Mouse (Mus musculus) lung, adult 2 months (tissue): ENCODE data around the gene Wnk2. TPM values are rescaled to one million over a fixed set of nuclear protein-coding genes. Genes with fewer than 3 reads are reported as not detected.

Experiments
- DNase-seq: peaks from one replicate; pipeline ENCODE4 v3.0.0; 2022
- H3K4me1 ChIP-seq: fragments of 200-500 bp; 2 replicates; pipeline ENCODE4 v1.6.1; 2011; ENCODE audit warnings: low read length; ENCODE audit not compliant: control insufficient read depth, insufficient read depth
- H3K4me3 ChIP-seq: fragments of 200-500 bp; replicated peaks from 2 replicates; pipeline ENCODE3; 2011; ENCODE audit warnings: low read depth, mild to moderate bottlenecking, control low read depth, low read length; ENCODE audit errors: extremely low read depth
- CTCF ChIP-seq: fragments of 200-500 bp; IDR thresholded peaks from 2 replicates; pipeline ENCODE4 v1.5.1; 2011; ENCODE audit warnings: mild to moderate bottlenecking, low read length, control low read depth; ENCODE audit not compliant: insufficient read depth
- POLR2A ChIP-seq: fragments of 200-500 bp; IDR thresholded peaks from 2 replicates; pipeline ENCODE4 v1.6.1; 2011; ENCODE audit warnings: low read depth, mild to moderate bottlenecking, control low read depth, low read length, borderline replicate concordance; ENCODE audit errors: extremely low read depth
- WGBS: fragments of 180-500 bp; shearing (Covaris S2); methylation state at CpG from one replicate; pipeline ENCODE4 v1.1.7; 2018; 5-methylcytosine and 5-hydroxymethylcytosine counted together
- polyA plus RNA-seq: library from polyadenylated mRNA; depleted of rRNA; stranded (reverse); fragments of >200 nt; gene quantifications from 2 replicates; pipeline ENCODE4 v1.2.3, GENCODE M21; 2012; rRNA removed

The Wnk2 gene
- polyA plus RNA-seq, 1 experiment = 4.2 TPM

DNA sequence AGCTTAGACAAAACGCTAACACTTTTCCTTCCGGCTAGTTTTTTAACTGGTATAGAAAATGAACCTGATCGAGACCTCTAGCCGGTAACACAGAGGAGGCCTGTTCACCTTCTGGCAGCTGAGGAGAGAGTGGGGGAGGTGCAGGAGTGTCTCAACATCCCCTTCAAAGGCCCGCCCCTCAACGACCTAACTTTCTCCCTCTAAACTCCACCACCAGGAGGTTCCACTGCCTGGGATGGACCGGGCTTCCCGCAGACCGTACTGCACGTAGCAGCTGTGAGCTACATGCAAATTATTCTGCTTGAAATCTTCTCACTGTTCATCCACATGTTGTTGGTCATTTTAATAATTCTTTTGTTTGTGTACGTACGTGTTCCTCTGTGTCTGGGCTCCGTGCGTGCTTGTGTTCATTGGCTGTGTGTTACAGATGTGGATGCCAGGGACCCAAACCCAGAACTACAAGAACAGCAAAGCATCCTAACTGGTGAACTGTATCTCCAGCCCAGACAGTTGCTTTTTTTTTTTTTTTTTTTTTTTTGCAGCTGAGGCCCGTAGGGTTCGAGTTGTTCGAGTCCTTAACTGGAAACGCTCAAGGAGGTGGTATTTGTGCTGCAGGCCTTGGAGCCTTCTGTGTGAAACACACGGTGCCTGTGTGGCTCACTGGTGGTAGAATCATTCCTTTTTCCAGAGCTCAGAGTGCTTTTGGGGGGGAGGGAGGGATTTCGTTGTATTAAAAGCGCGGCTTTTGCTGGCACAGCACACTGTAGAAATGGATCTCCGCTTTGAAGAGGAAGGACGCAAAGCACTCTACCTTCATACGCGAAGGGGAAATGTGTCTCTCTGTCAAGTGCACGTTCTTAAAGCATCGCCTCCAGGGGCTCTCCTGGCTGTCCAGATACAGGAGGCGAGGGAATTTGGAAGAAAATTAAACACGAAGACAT lies 132.2 kb downstream of the Wnk2 start:
- WGBS = 12% methylated on average over 30 of the region's 30 CpGs
- TF ChIP-seq CTCF (no peak), POLR2A (no peak)
- no peak for DNase-seq

DNA sequence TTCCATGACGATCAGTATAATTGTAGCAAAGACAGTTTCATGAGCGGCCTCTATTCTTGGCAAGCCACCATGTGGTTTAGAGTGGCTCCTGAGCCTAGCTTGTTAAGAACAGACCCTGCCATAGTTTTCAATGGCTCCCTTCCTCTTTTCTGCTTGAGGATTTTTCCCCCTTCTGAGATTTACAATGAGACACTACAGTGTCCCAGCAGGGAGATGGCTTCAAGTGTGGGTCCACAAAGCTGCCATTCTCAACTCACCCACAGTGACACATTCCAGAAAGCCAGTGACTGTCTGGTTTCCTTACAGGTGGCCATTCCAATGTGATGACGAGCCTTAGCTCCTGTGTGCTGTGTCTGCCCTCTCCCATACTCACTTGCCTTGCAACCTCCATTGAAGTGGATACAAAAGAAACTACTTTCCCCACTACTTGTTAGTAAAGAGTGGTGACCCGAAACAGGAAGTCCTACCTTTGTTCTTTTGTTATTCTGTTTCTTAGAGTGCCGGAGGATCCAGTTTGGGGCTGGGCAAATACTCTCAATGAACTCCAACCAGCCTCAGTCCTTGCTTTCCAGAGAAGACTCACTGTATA lies 134.5 kb downstream of the Wnk2 start:
- TF ChIP-seq POLR2A = no peak
- TF ChIP-seq CTCF = no peak
- WGBS = 59% methylated on average over 5 of the region's 5 CpGs
- peaks cover 5% of the 10 kb centered on the region; the same call in 1 of the 2 replicates for H3K4me1 ChIP-seq
- H3K4me3 ChIP-seq = no peak overlapping the region
- no peak for DNase-seq

More for the DNA sequence above, 132.2 kb downstream of the Wnk2 start:
- Histone ChIP-seq H3K4me1 (peaks cover 5% of the 10 kb centered on the region; the same call in 1 of the 2 replicates), H3K4me3 (peak overlapping the region; percentile 8)

DNA sequence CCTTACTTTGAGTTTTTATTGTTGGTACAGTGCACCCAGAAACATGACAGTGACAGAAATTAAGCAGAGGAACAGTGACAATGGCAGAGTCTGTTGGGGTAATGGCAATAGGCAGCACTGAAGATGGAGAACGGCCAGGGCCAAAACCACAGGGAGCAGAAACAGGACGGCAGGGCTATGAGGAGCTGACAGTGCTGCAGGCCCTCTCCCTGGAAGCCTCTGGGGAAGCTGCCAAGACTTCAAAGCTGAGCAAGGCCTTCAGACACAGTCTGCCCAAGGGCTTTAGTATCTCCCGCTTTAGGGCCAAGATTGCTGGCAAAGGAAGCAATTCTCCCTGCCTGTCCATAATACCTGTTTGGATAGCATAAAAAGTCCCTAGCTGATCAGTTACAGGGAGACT lies 146.1 kb downstream of the Wnk2 start:
- no peak overlapping the region for H3K4me3 ChIP-seq
- TF ChIP-seq POLR2A (no peak), CTCF (no peak)
- no peak for DNase-seq
- 55% methylated on average over 3 of the region's 3 CpGs for WGBS
- no peaks in the 10 kb centered on the region for H3K4me1 ChIP-seq

DNA sequence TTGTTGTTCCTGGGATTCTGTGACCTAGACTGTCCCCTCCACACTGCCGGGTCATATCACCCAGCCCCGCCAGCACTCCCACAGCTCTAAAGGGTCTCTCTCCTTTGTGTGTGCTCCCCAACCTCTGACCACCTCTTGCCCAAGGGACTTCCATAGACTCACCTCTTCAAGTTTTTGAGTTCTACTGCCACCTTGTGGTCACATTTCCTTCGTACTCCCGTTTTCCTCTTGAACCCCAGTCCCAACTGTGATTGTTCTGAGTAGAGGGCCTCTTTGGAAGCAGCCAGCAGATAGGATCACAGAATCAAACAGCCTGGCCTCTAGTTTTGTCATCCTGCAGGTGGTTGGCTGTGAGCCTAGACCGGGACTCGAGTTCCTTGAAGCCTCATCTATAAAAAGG lies 149.2 kb downstream of the Wnk2 start:
- H3K4me3 ChIP-seq = no peak overlapping the region
- no peaks in the 10 kb centered on the region for H3K4me1 ChIP-seq
- WGBS = 7% methylated on average over 6 of the region's 6 CpGs
- DNase-seq = peak; percentile 41
- TF ChIP-seq CTCF (peak; percentile 28; the same call in 1 of the 2 replicates), POLR2A (no peak)

DNA sequence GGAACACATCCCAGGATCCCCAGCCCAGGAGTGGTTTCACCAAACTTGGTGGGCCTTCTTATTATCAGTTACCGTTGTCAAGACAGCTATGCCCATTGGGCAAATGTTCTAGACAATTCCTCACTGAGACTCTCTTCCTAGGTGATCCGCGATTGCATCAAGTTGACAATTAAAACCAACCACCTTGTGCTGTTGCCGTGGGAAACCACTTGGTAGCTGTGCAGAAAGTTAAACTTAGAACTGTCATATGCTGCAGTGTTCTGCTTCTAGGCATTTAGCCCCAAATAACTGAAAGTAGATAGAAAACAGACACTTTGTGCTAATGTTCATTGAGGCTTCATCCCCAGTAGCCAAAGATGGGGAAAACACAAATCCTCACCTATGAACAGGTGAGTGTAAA lies 151.1 kb downstream of the Wnk2 start:
- DNase-seq = no peak
- Histone ChIP-seq H3K4me3 (no peak overlapping the region), H3K4me1 (no peaks in the 10 kb centered on the region)
- WGBS = 85% methylated on average over 4 of the region's 4 CpGs
- TF ChIP-seq POLR2A (no peak), CTCF (no peak)

DNA sequence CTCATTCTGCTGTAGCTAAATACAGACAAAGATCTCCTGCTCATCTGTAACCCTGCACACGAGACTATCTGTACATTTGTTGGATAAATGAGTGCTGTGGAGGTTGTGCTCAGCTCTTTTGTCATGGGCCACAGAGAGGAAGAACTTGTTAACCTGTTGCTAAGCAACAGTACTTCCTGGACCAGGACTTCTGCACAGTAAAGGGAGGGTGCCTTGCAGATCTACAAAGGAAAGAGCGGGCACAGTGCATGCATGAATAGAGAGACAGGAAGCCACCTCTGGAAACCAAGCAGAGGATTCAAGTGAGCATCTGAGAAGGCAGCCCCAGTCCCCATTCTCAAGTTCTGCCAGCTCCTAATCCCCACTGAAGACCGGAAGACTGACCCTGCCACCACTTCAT lies 152.9 kb downstream of the Wnk2 start:
- DNase-seq = no peak
- no peaks in the 10 kb centered on the region for H3K4me1 ChIP-seq
- H3K4me3 ChIP-seq = no peak overlapping the region
- WGBS = 22% methylated on average over 3 of the region's 3 CpGs
- no peak for TF ChIP-seq CTCF
- TF ChIP-seq POLR2A = no peak

DNA sequence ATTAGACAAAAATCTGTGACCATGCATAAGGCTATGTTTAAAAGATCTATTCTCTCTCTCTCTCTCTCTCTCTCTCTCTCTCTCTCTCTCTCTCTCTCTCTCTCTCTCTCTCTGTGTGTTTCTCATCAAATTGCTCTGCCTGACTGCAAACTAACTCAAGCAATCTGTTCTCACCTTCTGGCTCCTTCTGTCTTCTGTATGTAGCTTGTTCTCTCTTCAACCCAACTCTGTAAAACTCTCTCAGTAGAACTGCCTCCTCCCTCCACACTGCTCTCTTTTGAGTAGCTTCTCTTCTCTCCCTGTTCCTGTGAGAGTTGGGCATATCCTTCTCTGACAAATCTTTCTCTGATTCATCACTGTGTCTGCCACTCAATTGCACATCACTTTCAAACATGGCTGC lies 154.9 kb downstream of the Wnk2 start:
- TF ChIP-seq POLR2A (no peak), CTCF (no peak)
- no peak for DNase-seq
- Histone ChIP-seq H3K4me1 (no peaks in the 10 kb centered on the region), H3K4me3 (no peak overlapping the region)

DNA sequence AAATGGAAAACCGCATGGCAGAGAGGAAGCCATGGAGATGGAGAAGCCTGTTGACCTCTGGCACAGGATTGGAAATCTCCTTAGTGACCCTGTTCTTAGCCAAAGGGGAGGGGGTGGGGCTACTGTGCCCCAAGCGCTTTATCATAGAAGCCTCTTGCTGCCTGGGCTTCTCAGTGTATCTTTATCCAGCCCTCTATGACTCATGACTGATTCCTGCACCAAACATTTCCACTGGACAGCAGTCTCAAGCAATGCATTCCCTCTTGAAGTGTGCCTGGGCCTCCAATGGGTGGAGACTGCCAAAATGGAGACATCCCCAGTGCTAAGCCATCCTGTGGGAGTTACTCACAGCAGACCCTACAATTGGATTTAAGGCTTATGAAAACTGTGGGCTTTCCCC lies 157.7 kb downstream of the Wnk2 start:
- Histone ChIP-seq H3K4me3 (no peak overlapping the region), H3K4me1 (no peaks in the 10 kb centered on the region)
- TF ChIP-seq CTCF (no peak), POLR2A (no peak)
- DNase-seq = no peak
- 68% methylated on average over 2 of the region's 2 CpGs for WGBS

Other genes with a start within 250 kb of the Wnk2 start
- gene Fam120a, start 180.0 kb downstream of the Wnk2 start, polyA plus RNA-seq = 58.5 and 64.0 TPM in 2 replicates
- gene Ninj1, start 39.5 kb upstream of the Wnk2 start, polyA plus RNA-seq = 161 and 222 TPM in 2 replicates
- gene Card19, start 68.0 kb upstream of the Wnk2 start, polyA plus RNA-seq = 142 and 178 TPM in 2 replicates
- 7.1 and 7.9 TPM in 2 replicates for gene Susd3, start 100.7 kb upstream of the Wnk2 start, polyA plus RNA-seq
- gene Fgd3, start 172.3 kb upstream of the Wnk2 start, polyA plus RNA-seq = 2.8 and 4.1 TPM in 2 replicates
- 53.3 and 63.2 TPM in 2 replicates for gene Bicd2, start 193.6 kb upstream of the Wnk2 start, polyA plus RNA-seq